Mouse (Mus musculus) left cerebral cortex, postnatal 4 days (tissue): ENCODE measurements at regions not wholly inside any gene's neighbourhood (a gene's known extent, or its start where the extent isn't known, plus 50 kb on each side); places are given as distances from the start of the nearest gene placed in this dataset.

Experiments
- DNase-seq: peaks from one replicate; pipeline ENCODE4 v3.0.0-alpha.2; 2022
- intact Hi-C: fragments of 180-260 bp; cut with DNase I; formaldehyde crosslinking; loops from one replicate; pipeline ENCODE4 v1.15.1; 2025

DNA sequence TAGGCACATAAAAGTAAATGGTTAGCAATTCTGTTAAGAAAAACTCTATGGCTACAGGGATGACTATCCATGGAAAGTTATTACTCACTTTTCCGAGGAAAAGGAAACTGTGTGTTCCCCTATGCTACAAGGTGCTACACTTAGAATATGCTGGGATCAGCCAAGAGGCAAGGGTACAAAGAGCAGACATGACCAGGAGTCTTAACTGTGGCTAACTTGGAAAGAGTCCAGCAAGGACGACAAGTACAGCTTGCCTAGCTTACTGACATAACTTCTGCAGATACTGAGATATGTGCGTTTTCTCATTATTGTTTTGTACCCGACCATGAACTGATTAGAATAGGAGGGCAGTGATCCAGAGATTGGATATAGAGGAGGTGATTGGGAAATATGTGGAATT lies 296.4 kb downstream of the Gm16223 start:
- no peak for DNase-seq
- intact Hi-C loops, result no loop called here

DNA sequence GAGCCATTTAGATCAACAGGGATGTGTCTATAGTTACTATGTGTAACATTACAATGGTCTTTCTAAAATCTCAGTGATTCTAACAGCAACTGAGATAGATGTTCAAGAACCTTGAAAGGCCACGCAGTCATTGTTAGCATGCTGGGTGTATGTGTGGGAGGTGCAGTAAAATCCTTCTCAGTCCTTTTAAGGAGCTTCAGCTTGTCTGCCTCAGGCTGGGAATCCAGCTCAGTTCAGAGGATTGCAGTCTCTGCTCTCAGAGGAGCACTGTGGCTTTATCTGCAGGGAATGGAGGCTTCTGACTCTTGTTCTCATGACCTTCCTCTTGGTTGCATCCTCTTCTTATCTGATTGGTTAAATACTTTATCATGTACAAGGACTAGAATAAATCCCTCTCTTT lies 320.2 kb downstream of the Gm16223 start:
- intact Hi-C loops, result no loop called here
- no peak for DNase-seq

DNA sequence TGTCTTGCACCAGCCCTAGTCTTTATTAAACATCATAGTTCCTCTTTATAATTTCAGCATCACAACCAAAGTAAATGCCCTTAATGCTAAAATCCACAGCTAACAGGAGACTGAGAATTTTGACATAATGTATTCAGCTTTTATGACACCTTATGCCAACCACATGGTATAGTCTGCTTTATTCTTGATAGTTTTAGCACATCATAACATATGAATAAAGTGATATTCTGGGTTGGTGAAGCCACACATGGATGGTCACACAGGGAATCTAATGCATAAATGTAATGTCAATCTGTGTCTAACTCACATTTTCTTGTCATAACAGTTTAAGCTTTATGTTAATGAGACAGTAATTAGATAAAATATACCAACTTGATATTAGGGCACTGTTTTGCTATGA lies 328.9 kb downstream of the Gm16223 start:
- no peak for DNase-seq
- intact Hi-C loops, result no loop called here

DNA sequence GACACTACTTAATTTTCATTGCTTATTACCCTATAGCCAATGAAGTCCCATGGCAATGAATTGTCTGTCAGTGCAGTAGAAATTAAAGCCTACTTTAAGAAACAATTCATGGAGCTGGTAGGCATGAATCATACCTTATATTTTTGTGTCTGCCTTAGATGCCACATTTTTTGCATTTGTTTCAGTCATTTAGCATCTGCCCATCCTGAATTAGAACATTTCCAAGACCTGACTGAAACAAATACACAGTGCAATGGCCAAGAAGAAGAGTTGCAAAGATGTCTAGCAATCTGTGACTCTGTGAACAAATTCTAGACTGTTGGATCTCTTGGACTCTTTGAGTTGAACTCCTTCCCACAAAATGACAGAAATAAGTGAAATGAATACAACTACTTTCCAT lies 342.2 kb downstream of the Gm16223 start:
- intact Hi-C loops, result loop anchor here (5.0 kb wide), 1 partner anchor 822 kb away; the partner anchor contains the start of gene Cpeb2
- no peak for DNase-seq

DNA sequence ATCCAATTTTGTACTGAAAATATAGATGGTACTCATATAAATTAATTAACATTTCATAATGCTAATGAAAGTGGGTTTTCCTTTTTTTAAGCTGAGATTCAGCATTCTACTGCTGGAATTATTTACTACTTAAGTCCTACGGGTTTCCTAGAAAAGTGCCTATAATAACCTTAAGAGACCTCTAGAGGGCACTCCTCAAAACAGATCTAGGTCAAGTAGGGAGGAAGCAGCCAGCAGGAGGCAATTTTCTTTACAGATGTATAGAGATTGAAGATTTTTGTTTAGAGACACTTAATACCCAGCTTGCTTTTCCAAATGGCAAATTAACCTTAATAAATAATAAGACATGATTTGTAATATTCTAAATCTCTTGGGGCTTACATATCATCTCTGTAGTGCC lies 344.5 kb downstream of the Gm16223 start:
- intact Hi-C loops, result loop anchor here (5.0 kb wide), 1 partner anchor 820 kb away; the partner anchor contains the start of gene Cpeb2

DNA sequence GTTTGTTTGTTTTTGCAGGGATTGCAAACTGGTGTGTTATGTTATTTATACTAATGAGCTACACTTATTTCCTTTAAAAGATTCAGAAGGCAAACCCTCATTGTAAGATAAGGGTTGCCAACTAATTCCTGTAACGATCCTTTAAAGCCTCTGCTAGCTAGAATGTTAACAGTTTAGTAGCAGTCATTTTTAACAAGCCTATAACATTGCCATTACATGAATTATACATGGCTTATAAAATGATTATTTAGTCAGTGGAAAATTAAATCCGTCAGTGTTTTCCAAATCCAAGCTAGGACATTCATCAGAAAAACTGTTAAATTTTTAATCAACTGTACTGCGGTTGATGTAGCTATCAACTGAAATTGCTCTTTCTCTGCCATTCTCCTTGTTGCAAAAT lies 358.1 kb downstream of the Gm16223 start:
- intact Hi-C loops, result no loop called here
- no peak for DNase-seq

More for the DNA sequence above, 344.5 kb downstream of the Gm16223 start:
- DNase-seq, result peak; percentile 1

DNA sequence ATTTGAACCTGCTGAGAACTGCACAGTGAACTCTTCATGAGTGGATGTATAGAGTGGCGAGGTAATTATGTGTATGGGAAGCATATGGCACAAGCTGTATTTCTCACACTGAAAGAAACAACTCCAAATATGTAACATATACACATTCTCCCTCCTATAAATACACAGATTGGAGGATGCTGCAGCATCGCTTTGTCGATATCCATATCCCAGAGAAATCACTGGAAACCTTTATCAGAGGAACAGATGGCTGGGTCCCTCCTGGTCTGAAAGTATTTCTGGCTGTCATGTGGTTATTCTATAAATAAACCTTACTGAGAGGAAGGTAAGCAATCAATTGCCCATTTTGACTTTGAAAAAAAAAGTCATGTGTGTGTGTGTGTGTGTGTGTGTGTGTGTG lies 365.4 kb downstream of the Gm16223 start:
- intact Hi-C loops, result no loop called here
- DNase-seq, result no peak

DNA sequence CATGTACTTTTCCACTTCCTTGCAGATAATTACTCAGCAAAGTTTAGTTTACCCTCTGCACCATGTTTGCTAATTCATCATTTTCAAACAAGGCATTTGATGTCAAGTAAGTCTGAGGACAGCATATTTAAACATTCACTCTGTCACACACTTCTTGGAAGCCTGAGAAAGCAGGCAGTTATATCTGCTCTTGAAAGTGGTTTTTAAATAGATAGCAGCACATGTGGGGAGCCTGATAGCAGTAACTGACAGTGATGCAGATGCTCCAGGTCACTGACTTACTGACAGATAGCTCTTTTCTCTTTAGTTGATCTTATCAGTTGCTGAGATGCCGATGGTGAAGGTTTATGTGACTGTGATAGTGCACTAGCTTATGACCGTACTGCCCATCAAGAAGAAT lies 380.9 kb downstream of the Gm16223 start:
- intact Hi-C loops, result no loop called here

DNA sequence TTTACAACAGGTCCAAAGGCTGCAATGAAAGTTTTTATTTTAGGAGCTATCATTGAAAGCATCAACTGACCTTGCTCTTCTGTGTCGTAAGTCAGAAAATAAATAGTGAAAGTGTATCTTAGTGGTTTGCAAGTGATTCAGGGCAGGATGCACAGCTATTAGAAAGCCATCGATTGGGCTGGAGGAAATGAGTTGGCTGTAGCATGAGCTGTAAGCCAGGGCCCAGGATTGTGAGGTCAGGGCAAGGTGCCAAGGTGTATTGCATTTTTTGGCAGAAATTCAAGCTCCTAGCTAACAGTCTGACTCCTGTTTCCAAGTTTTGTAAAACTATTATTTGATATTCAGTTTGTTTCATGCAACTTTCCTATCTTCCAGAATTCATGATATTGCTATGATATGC lies 381.8 kb downstream of the Gm16223 start:
- DNase-seq, result peak; percentile 38

More for the DNA sequence above, 380.9 kb downstream of the Gm16223 start:
- no peak for DNase-seq

DNA sequence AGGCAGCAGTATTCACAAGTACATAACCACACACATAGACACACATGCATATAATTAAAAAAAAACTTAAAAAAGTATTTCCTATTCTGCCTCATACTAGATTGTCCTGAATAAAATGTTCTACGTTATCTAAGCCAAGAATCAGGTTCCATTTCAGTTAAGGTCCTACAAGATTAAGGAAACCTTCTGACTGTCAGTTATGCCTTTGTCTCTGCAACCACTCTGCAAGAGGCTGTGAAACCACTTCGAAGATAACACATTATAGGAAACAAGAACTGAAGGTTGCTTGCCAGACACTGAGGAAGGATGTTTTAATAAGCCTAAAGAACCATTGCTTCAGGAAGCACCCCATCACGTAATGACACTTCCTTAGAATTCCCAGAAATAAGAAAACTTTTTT lies 385.9 kb downstream of the Gm16223 start:
- intact Hi-C loops, result no loop called here

More for the DNA sequence above, 381.8 kb downstream of the Gm16223 start:
- intact Hi-C loops, result no loop called here

DNA sequence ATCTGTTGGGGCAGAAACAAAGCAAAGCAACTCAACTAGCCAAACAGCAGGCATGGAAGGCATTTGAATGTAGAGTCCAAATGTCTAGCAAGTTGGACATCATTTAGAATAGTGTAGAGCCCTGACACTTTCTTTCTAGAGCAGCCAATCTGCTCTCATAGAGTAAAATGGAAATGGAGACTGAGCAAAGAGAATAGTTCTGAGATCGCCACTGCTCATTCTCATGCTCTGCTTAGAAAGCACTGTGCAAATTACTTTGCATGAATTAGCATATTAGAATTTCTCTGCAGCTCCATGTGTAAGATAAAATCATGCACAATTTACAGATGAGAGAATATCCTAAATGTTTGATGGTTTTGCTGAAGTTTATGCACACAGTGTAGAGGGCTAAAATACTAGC lies 393.4 kb downstream of the Gm16223 start:
- intact Hi-C loops, result no loop called here

More for the DNA sequence above, 385.9 kb downstream of the Gm16223 start:
- no peak for DNase-seq

DNA sequence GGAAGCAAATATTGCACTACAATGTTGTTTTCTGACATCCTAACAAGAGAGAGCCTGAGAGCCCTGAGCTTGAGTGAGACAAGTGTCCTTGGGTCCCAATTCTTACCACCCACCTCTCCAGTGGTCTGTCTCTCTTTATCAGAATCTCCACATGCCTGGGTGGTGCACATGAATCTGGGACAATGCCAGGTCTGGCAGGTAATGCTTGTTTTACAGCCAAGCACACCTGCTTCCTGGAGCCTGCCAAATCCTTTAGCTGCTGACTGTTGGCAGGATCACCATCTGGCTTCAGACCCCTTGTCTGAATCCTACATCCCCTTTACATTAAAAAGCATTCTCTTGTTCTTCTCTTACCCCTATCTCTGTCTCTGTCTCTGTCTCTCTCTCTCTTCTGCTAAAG lies 397.1 kb downstream of the Gm16223 start:
- peak; percentile 79 for DNase-seq
- intact Hi-C loops, result no loop called here

More for the DNA sequence above, 393.4 kb downstream of the Gm16223 start:
- DNase-seq, result no peak

DNA sequence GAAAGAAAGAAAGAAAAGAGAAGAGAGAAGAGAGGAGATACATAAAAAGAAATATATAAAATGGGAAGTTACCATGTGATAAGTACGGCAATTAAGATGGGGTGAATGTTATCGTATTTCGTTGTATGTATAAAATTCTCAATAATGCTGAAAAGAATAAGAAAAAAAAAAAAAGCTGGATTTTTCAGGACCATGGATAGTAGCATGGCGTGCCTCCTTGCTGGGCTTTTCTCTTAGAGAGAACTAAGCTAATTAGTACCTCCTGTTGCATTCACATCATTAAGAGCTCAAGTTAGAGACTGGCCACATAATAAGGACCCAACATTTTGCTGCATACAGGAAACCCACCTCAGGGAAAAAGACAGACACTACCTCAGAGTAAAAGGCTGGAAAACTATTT lies 405.7 kb downstream of the Gm16223 start:
- intact Hi-C loops, result no loop called here
- no peak for DNase-seq

DNA sequence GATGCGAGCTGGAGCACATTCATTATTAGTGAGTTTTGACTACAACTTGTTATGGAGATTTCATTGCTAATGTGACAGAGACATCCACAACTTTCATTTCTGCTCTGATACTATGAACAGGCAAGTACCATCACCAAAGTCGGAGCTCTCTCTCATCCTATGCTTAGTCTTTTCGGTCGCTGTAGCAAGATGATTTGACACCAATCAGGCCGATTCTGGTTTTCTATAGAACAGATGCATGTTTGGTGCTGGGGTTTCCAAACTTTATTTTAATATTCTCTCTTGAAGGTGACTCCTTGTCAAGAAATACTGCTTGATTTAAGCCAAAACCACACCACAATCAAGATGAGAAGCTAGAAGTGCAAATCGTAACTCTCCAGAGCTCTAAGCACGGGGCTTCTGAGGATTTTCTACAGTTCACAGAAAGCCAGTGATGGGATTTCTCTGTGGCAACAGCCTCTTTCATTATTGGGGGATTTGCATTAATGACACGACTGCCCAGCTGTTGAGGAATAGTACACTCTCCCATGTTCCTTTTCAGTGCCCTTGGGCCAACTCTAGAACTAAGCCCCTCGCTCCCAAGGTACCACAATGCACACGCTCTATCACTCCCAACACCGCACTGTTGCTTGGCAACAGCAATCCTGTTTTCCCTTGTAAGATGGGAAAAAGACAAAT lies 434.5 kb downstream of the Gm16223 start:
- no peak for DNase-seq
- intact Hi-C loops, result no loop called here

DNA sequence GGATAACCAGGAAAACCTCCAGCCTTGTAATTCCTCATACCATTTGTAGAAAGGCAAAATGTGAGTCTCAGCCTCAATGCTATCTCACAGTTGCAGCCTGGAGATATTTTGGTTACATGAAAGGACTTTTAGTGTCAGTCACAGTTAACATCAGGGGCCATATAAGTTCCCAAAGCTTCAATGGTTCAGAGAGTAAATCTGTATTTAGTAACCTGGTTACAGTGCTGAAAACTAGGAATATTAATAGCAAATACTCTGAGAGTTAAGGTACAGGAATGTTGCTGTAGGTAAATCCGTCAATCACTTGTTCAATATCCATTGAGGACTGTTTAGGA lies 435.0 kb downstream of the Gm16223 start:
- intact Hi-C loops, result no loop called here
- DNase-seq, result no peak

DNA sequence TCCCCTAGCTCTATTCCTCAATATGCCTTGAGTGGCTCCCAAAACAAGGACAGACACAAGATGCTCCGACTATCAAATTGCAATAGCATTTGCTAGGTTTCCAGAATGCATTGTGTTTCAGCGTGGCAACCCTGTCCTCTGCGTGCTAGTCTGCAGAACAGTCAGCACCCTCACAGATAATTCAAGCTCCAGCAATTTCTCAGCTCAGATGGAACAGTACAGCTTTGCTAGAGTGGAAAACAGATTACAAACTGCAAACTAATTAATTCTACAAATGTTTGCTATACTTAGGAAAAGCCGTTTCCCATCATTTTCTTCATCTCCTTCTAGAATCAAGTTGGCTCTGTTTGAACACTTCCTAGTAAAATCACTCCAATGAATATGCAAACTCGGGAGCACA lies 441.4 kb downstream of the Gm16223 start:
- intact Hi-C loops, result no loop called here

DNA sequence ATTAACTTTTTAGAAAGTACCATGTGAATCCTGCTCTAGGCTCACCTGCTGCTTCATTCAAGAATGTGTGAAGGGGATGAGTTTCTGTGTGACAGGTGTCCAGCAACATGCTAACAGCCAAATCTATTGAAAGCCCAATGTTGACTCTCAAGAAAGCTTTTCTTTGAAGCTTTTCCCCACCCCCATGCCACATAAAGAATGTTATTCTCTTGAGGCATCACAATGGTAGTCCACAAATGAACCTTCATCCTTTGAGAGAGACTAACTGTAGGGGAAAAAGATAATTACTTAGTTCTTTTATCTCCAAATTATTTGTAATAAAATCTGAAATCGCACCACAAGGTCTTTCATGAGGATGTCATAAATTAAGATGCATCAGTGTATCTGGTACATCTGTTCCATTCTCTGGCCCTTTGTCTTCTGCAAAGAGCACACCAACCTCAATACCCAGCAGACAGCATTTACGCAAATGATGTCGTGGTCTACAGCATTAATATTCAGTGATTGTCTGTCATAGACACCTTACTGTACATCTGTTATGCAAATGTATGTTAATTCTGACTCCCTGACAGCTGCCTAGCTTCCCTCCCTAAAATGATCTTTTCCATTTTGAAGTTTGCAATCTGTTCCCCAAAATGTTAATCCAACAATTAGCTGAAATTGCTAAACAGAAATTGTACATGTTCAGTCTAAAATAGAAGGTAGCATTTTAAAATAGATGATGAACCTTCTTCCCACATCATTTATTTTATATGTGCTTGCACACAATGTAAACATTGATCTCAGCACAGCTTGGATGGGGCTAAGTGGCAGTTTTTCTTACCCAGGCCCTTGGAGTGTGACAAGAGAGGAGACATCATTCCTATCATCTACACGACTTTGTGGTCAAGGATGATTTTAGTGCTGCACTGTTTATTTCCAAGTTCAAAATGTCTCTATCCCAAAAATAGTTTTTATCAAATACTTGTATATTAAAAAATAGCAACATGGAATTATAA lies 455.7 kb downstream of the Gm16223 start:
- DNase-seq, result no peak
- intact Hi-C loops, result no loop called here

More for the DNA sequence above, 441.4 kb downstream of the Gm16223 start:
- no peak for DNase-seq

DNA sequence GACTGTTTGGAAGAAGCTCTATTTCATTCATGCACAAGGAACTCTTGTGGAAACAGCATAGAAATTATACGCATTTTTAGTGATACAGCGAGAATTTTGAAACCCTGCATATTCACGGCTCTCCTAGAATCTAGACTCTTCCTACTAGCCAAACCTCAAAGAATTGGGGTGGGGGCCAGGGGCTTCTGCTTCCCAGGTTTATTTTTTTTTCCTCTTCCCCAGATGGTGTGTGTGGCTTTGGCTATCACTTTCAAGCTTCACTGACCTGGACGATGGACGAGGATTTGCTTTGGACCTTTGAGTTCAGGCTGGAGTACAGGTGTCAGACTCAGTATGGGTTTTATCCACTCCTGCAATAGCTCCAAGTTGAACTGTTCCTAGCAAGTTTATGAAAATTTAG lies 457.7 kb downstream of the Gm16223 start:
- DNase-seq, result peak; percentile 62
- intact Hi-C loops, result no loop called here

DNA sequence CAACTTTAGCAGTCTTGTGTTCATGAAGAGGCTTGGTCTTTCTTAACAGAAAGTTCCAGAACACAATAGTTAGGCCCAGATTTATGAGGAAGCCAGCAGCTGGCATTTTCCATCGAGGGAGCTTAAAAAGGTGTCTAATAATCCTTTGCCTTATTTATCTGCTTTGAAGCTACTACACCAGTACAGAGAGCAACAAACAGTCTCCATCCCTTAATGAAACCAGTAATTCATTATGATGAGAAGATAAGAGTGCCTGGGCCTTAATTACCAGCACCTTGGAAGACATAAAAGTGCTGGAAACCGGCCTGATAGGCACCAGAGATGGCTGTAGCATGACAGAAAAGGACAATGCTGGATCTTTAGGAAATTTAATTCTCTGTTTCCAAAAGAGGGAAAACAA lies 492.8 kb downstream of the Gm16223 start:
- intact Hi-C loops, result no loop called here
- DNase-seq, result no peak

DNA sequence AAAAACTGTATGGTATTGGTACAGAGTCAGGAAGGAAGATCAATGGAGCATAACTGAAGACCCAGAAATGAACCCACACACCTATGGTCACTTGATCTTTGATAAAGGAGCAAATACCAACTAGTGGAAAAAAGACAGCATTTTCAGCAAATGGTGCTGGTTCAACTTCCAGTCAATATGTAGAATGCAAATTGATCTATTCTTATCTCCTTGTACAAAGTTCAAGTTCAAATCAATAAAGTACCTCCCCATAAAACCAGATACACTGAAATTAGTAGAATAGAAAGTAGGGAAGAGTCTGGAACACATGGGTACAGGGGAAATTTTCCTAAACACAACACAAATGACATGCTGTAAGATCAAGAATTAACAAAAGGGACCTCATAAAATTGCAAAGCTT lies 495.6 kb downstream of the Gm16223 start:
- no peak for DNase-seq
- intact Hi-C loops, result no loop called here

DNA sequence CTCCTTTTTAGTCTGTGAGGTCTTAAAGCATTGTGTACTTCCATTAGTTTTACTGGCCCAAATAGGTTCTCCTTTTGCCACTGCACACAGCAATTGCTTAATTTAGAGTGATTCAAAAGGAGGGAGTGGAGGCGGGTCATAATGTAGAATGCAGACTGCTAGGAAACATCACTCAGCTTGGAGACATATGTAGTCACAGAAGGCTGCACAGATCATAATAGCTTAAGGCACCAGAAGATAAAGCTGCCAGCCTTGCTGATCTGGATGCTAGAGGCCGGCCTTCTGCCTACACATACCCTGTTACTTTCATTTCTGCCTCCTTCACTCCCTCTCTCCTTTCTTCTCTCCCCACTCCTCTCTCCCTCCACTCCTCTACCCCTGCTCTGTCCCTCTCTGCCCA lies 508.2 kb downstream of the Gm16223 start:
- DNase-seq, result no peak
- intact Hi-C loops, result no loop called here
